Mouse (Mus musculus) kidney, embryonic 14.5 days (tissue): ENCODE measurements around the gene Msi2. TPM values are rescaled to one million over a fixed set of nuclear protein-coding genes. Genes with fewer than 3 reads are reported as not detected.

Experiments used
- ATAC-seq: fragments of 200-750 bp; cut with Nextera tagmentation; 2 replicates; pipeline ENCODE4 v1.8.0; 2017; ENCODE audit warnings: moderate number of reproducible peaks, mild to moderate bottlenecking, moderate TSS enrichment, moderate library complexity; ENCODE audit not compliant: low FRiP score, low TSS enrichment
- H3K27ac ChIP-seq: fragments of 300-500 bp; sonication (generic); 2 replicates; pipeline ENCODE4 v1.5.1; 2014; ENCODE audit warnings: low read depth, mild to moderate bottlenecking, low read length, moderate library complexity, mixed read lengths
- H3K27me3 ChIP-seq: fragments of 300-500 bp; sonication (generic); 2 replicates; pipeline ENCODE4 v1.6.1; 2014; ENCODE audit warnings: mild to moderate bottlenecking, low read length; ENCODE audit not compliant: control insufficient read depth, insufficient read depth
- H3K36me3 ChIP-seq: fragments of 300-500 bp; sonication (generic); 2 replicates; pipeline ENCODE4 v1.6.1; 2014; ENCODE audit warnings: low read length, mixed read lengths; ENCODE audit not compliant: control insufficient read depth, insufficient read depth
- H3K4me1 ChIP-seq: fragments of 300-500 bp; sonication (generic); 2 replicates; pipeline ENCODE4 v1.6.1; 2014; ENCODE audit warnings: low read length, mixed read lengths; ENCODE audit not compliant: control insufficient read depth, insufficient read depth
- H3K4me2 ChIP-seq: fragments of 300-500 bp; sonication (generic); replicated peaks from 2 replicates; pipeline ENCODE4 v1.6.1; 2014; ENCODE audit warnings: low read depth, mild to moderate bottlenecking, low read length
- H3K4me3 ChIP-seq: fragments of 300-500 bp; sonication (generic); 2 replicates; pipeline ENCODE4 v1.5.1; 2014; ENCODE audit warnings: mild to moderate bottlenecking, low read length
- H3K9ac ChIP-seq: fragments of 300-500 bp; sonication (generic); 2 replicates; pipeline ENCODE4 v1.6.1; 2014; ENCODE audit warnings: low read depth, mild to moderate bottlenecking, low read length, moderate library complexity
- H3K9me3 ChIP-seq: fragments of 300-500 bp; sonication (generic); 2 replicates; pipeline ENCODE4 v1.6.1; 2016; ENCODE audit warnings: low read length; ENCODE audit not compliant: control insufficient read depth
- WGBS: fragments of 180-500 bp; shearing (Covaris S2); extraction: QIAGEN DNeasy Blood & Tissue Kit; methylation state at CpG from one replicate; pipeline ENCODE4 v1.1.7; 2014; 5-methylcytosine and 5-hydroxymethylcytosine counted together
- polyA plus RNA-seq: library from polyadenylated mRNA; unstranded; fragments of >200 nt; fragmentation: Nextera tagmentation; extraction: Ambion mirVana; gene quantifications from 2 replicates; pipeline ENCODE4 v1.2.1, GENCODE M21; 2014

The Msi2 gene
- polyA plus RNA-seq, 1 experiment from 2014 or later: 30.8 TPM

- ATAC-seq: no peak
- peak overlapping the region; percentile 69 for H3K27ac ChIP-seq
These were observed 2.0 kb downstream of the Msi2 start for GRCm38 (mm10) chr11:88716061-88716994.

DNA sequence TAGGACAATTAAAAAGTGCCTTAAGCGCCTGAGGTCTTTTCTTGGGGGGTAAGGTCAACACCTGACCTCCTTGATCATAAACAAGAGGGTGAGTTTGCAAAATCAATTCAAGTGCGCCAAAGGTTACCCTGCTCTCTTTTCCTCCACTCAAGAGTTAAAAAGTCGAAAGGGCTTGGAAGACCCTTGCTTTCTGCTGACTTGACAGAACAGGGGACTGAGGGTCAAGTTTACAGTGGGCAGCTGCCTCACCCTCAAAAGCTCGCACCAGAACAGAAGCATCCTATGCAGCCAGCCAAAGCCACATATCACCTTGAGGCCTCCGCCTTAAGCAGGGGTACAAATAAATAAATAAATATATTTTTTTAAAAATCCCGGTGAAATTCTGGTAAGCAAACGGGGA lies 3.0 kb downstream of the Msi2 start:
- Histone ChIP-seq H3K27ac (no peak overlapping the region), H3K4me3 (peak overlapping the region; percentile 95), H3K9me3 (no peaks in the 10 kb centered on the region), H3K4me1 (peaks cover 15% of the 10 kb centered on the region), H3K9ac (peak overlapping the region; percentile 99; the same call in 1 of the 2 replicates), H3K36me3 (peaks cover 31% of the 10 kb centered on the region), H3K4me2 (peak overlapping the region; percentile 82), H3K27me3 (no peaks in the 10 kb centered on the region)
- 17% methylated on average over 7 of the region's 7 CpGs for WGBS
- ATAC-seq: no peak

More at GRCm38 (mm10) chr11:88716061-88716994, 2.0 kb downstream of the Msi2 start:
- no peaks in the 10 kb centered on the region for H3K9me3 ChIP-seq
- peak overlapping the region; percentile 95 for H3K4me3 ChIP-seq
- 2% methylated on average over 23 of the region's 23 CpGs for WGBS
- H3K4me1 ChIP-seq: peaks cover 19% of the 10 kb centered on the region
- H3K36me3 ChIP-seq: peaks cover 21% of the 10 kb centered on the region
- H3K9ac ChIP-seq: peak overlapping the region; percentile 99
- peak overlapping the region; percentile 82 for H3K4me2 ChIP-seq
- no peaks in the 10 kb centered on the region for H3K27me3 ChIP-seq

DNA sequence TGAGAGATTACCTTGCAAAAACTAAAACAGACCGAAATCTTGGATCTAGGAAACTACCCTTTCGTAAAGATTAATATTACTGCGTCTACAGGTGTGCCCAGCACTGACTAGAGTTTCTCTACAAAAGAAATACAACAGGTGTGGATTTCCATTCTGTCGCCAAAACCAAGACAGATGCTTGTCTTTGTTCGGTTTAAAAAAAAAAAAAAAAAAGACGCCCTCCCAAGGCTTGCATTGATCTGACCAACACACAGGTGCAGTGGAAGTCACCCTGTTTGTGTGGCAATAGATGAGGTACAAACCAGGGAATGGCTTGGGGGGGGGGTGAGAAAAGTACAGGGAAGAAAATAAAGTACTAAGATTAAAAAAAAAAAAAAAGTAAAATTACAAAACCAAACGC lies 4.2 kb downstream of the Msi2 start:
- Histone ChIP-seq H3K4me3 (no peak overlapping the region), H3K4me2 (peak overlapping the region; percentile 21; the same call in 1 of the 2 replicates), H3K9ac (no peak overlapping the region), H3K4me1 (peaks cover 5% of the 10 kb centered on the region), H3K27me3 (no peaks in the 10 kb centered on the region), H3K27ac (no peak overlapping the region), H3K36me3 (peaks cover 43% of the 10 kb centered on the region), H3K9me3 (no peaks in the 10 kb centered on the region)
- no peak for ATAC-seq
- WGBS: 59% methylated on average over 7 of the region's 7 CpGs

- peaks cover 48% of the 10 kb centered on the region for H3K36me3 ChIP-seq
- peaks cover 5% of the 10 kb centered on the region for H3K4me1 ChIP-seq
- H3K9ac ChIP-seq: no peak overlapping the region
- H3K9me3 ChIP-seq: no peaks in the 10 kb centered on the region
- WGBS: 51% methylated on average over 9 of the region's 9 CpGs
- no peak overlapping the region for H3K27ac ChIP-seq
- H3K27me3 ChIP-seq: no peaks in the 10 kb centered on the region
- H3K4me3 ChIP-seq: no peak overlapping the region
- ATAC-seq: no peak
- H3K4me2 ChIP-seq: peak overlapping the region; percentile 21
These were observed 4.8 kb downstream of the Msi2 start for GRCm38 (mm10) chr11:88713479-88713878.

DNA sequence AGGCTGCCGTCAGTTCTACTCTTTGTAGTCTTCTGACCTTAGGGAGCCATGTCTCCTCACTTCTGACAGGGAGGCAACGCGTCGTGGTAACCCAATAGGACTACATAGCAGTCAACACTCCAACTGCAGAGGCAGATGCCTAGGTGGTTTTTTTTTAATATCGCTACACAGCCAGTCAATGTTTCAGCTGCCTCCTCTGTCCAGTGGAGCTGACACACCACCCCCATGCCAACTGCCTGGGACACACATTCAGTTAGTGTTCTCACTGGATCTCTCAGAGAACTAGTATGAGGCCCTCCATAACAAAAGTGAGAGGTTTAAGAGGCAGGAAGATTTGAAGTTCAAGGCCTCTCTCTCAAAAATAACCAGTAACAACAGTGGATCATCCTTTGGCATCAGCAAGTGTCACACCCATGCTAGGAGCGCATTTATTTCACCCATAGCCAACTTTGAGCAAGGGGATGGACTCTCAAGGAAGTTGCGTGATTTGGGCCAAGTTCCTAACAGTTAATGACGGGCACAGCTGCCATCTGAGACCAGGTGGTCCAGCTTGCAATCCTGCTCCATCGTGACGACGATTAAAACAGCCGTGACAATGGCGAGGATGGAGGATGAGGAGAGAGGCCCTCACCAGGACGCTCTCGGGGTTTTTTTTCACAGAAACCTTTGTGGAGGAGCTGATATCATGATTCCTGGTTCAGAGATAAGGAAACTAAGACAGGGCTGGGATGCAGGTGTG lies 8.3 kb downstream of the Msi2 start:
- Histone ChIP-seq H3K4me2 (no peak overlapping the region), H3K9ac (no peak overlapping the region), H3K27ac (no peak overlapping the region), H3K4me1 (peaks cover 8% of the 10 kb centered on the region), H3K4me3 (no peak overlapping the region), H3K27me3 (no peaks in the 10 kb centered on the region), H3K9me3 (no peaks in the 10 kb centered on the region), H3K36me3 (peaks cover 80% of the 10 kb centered on the region)
- no peak for ATAC-seq
- 75% methylated on average over 15 of the region's 15 CpGs for WGBS

GRCm38 (mm10) chr11:88707228-88707775 lies 11.0 kb downstream of the Msi2 start:
- no peak overlapping the region for H3K9ac ChIP-seq
- 45% methylated on average over 11 of the region's 11 CpGs for WGBS
- H3K4me1 ChIP-seq: peaks cover 25% of the 10 kb centered on the region
- H3K9me3 ChIP-seq: no peaks in the 10 kb centered on the region
- no peak overlapping the region for H3K4me2 ChIP-seq
- ATAC-seq: no peak
- no peaks in the 10 kb centered on the region for H3K27me3 ChIP-seq
- no peak overlapping the region for H3K27ac ChIP-seq
- peaks cover 68% of the 10 kb centered on the region for H3K36me3 ChIP-seq
- no peak overlapping the region for H3K4me3 ChIP-seq

GRCm38 (mm10) chr11:88704688-88705087 lies 13.6 kb downstream of the Msi2 start:
- 52% methylated on average over 10 of the region's 10 CpGs for WGBS
- Histone ChIP-seq H3K9ac (no peak overlapping the region), H3K36me3 (peaks cover 58% of the 10 kb centered on the region), H3K9me3 (no peaks in the 10 kb centered on the region), H3K27ac (no peak overlapping the region), H3K4me1 (peaks cover 29% of the 10 kb centered on the region), H3K27me3 (no peaks in the 10 kb centered on the region), H3K4me3 (no peak overlapping the region), H3K4me2 (no peak overlapping the region)
- ATAC-seq: peak; percentile 58; the same call in 1 of the 2 replicates

GRCm38 (mm10) chr11:88703220-88703619 lies 15.1 kb downstream of the Msi2 start:
- Histone ChIP-seq H3K36me3 (peaks cover 48% of the 10 kb centered on the region), H3K9me3 (no peaks in the 10 kb centered on the region), H3K27ac (no peak overlapping the region), H3K4me1 (peaks cover 29% of the 10 kb centered on the region), H3K9ac (no peak overlapping the region), H3K4me3 (no peak overlapping the region), H3K4me2 (no peak overlapping the region), H3K27me3 (no peaks in the 10 kb centered on the region)
- no peak for ATAC-seq
- 28% methylated on average over 4 of the region's 4 CpGs for WGBS
